Mouse (Mus musculus) brain, embryonic 14.5 days (tissue): ENCODE data around the gene Mrpl16.

Experiments used
- CTCF ChIP-seq: fragments of 200-500 bp; IDR thresholded peaks from 2 replicates; pipeline ENCODE4 v1.5.1; 2012; ENCODE audit warnings: inconsistent platforms, mild to moderate bottlenecking, moderate library complexity, borderline replicate concordance; ENCODE audit not compliant: insufficient read depth, insufficient read length; ENCODE audit errors: extremely low read depth
- POLR2A ChIP-seq: fragments of 200-500 bp; IDR thresholded peaks from 2 replicates; pipeline ENCODE4 v1.6.1; 2012; ENCODE audit warnings: mild to moderate bottlenecking, inconsistent platforms, borderline replicate concordance; ENCODE audit not compliant: poor library complexity, insufficient read depth, insufficient read length, severe bottlenecking; ENCODE audit errors: extremely low read depth

DNA sequence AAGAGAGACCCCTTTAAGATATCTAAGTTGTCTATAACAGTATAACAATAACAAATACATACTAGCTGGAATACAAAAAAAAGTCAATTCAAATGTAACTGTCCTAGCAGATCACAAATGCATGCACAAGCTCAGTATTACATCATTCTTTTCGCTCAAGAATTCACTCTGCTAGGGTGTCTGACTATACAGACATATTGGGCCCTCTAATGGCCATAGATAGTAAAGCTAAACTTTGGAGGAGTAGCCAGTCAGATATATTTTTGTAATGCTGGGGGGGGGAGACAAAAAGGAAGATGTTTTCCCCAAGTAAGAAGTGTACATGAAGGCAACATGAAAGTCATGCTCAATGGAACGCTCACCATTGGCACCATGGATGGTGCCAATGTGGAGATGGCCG, 5.1 kb upstream of the Mrpl16 start:
- no peak for TF ChIP-seq CTCF
- no peak for TF ChIP-seq POLR2A
